Mouse (Mus musculus) kidney, postnatal 10 days (tissue): ENCODE measurements around the gene Smarcd3.

Experiments
- DNase-seq: peaks from one replicate; pipeline ENCODE4 v3.0.0; 2021; ENCODE audit warnings: mixed read lengths

Gene Smarcd3

GRCm38 (mm10) chr5:24553621-24554244, 70.5 kb downstream of the Smarcd3 start:
- no peak for DNase-seq

GRCm38 (mm10) chr5:24551317-24551688, 72.9 kb downstream of the Smarcd3 start:
- no peak for DNase-seq

- peak; percentile 77 for DNase-seq
Measured at GRCm38 (mm10) chr5:24550598-24551316, 73.5 kb downstream of the Smarcd3 start.

DNA sequence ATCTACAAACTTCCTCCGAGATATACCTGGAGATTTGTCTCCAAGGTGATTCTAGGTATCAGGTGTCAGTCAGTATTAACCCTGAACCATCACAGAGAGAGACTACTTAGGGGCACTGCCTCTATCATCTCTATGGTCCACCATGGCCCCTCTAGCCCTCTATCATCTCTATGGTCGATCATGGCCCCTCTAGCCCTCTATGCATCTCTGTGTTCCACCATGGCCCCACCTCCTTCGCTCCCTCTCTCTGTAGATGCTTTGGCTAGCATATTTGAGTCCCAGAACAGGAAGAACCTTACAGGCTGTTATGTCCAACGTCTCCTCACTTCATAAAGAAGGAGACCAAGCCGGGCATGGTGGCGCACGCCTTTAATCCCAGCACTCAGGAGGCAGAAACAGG, 81.6 kb downstream of the Smarcd3 start:
- no peak for DNase-seq

- DNase-seq, result no peak
Measured at GRCm38 (mm10) chr5:24541144-24541569, 83.1 kb downstream of the Smarcd3 start.
